Mouse (Mus musculus): ENCODE results near the gene M1ap.

GRCm38 (mm10) chr6:83065995-83066394, 119.3 kb downstream of the M1ap start:
- TF ChIP-seq POLR2A (IDR thresholded peaks at IDR 0.05; ENCODE audit: insufficient read depth, low read depth, low read length) (no peak), CTCF (IDR thresholded peaks at IDR 0.05) (no peak)
